Mouse (Mus musculus): ENCODE measurements at regions not wholly inside any gene's neighbourhood (a gene's known extent, or its start where the extent isn't known, plus 50 kb on each side); places are given as distances from the start of the nearest gene placed in this dataset.
"Not testable (repeated sequence)": the region's sequence is repeated elsewhere in the genome, so short reads cannot be mapped to it uniquely, and the experiment has no call there.

DNA sequence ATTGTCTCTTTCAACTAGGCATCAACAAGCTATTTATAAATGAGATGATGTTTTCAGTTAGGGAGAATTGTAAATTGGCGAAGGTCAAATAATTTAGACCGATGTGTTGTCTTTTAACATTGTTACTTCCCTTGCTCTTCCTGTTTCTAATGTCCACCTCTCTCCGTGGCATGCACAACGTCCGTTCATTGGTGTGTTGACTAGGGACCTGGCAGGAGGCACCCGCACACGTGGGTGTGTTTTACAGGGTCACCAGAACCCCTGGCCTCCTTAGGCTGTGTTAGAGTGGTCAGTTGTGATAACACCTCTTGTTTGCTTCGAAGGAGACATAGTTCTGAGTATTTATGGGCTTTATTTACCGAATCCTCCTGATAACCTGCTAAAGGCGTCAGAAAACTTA, 222.8 kb downstream of the Brms1l start:
- no peak for DNase-seq (ENCODE audit: low spot score in 2 of 2)

DNA sequence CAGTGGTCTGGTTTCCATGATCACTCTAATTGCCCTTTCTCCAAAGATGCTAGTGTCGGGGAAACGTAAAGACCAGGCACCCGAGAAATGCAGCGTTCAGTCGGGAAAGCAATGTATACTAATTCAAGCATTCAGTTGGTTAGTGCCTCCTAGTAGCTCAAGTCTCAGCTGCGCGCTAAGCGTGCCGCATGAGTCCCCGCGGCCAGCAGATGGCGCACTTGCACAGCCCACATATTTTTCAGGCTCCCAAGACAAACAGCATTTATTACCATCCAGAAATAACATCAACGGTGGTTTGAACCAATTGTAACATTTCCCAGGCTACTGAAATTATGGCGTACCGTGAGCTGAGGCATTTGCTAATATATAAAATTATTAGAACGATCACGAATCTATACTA, 222.3 kb downstream of the Brms1l start:
- peak; percentile 88 to 93 for DNase-seq (ENCODE audit: low spot score in 2 of 2)

- no peak for DNase-seq (ENCODE audit: low spot score in 2 of 2)
Measured at GRCm38 (mm10) chr12:56055382-56055781, 219.3 kb downstream of the Brms1l start.

DNA sequence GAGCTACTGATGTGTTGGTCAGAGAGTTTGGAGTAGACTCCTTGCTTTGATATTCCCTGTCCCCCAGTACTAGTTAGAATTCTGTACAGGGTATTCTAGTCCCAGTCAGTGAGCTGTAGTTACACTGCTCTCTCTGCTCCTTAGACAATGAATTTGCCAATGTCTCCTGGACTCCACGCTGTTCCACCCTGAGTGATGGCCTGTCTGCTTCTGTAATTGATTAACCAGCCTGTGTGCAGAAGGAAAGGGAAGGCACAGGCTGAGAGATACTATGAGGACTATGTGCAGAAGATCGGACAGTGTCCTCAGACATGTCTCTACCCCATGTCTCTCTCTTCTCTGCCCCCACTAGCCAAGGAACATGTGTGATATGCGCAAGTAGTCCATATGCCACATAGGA, 209.9 kb downstream of the Brms1l start:
- no peak for DNase-seq (ENCODE audit: low spot score in 2 of 2)

DNA sequence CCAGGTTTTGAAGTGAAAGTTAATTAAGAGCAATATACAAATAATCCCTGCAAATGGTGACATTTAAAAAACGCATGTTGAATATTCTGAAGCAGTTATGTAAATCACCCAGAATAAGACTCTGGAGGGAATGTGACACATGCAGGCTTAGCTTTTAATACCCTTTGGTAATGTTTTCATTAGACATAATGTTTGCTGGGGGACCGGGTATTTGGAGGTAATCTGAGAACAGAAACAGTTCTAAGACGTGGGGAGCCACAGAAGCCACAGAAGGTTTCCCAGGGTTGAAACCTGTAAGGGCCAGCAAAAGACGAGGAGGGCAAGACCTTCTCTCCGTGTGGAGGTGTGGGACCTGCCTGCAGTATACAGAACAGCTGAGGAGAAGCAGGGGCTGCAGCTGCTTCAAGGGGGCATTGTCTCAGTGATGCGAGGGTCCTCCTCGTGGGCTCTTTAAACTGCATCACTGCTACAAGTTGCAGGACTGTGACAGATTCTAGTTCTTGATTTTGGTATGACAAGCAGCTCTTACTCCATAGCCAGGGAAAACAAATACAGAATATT, 184.9 kb downstream of the Brms1l start:
- DNase-seq (ENCODE audit: low spot score in 2 of 2), result no peak

- no peak for DNase-seq (ENCODE audit: low spot score in 2 of 2)
Measured at GRCm38 (mm10) chr12:56020547-56020946, 184.4 kb downstream of the Brms1l start.

DNA sequence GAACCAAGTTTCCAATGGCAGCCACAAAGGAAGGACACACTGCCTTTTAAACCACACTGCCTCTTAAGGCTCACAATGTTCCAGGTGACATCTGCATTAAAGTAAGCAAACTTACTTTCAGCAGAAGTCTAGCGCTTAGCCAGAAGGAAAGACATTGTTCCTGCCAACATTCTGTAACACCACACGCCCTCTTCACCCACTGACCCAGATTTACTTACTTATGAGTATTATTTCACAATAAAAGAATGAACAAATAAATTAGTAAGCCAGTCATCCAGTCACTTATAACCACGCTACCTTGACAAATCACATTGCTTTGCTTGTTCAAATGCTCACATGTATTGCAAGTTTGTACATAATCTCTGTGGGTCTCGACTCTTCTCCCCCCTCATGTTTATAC, 173.9 kb downstream of the Brms1l start:
- no peak for DNase-seq (ENCODE audit: low spot score in 2 of 2)

GRCm38 (mm10) chr12:56005846-56006245, 169.7 kb downstream of the Brms1l start:
- DNase-seq (ENCODE audit: low spot score in 2 of 2), result no peak

- no peak for DNase-seq (ENCODE audit: low spot score in 2 of 2)
Measured at GRCm38 (mm10) chr12:56005321-56005720, 169.2 kb downstream of the Brms1l start.

GRCm38 (mm10) chr12:56004479-56004878, 168.4 kb downstream of the Brms1l start:
- no peak for DNase-seq (ENCODE audit: low spot score in 2 of 2)

- DNase-seq (ENCODE audit: low spot score in 2 of 2), result no peak
Measured at GRCm38 (mm10) chr12:56003561-56003960, 167.4 kb downstream of the Brms1l start.

DNA sequence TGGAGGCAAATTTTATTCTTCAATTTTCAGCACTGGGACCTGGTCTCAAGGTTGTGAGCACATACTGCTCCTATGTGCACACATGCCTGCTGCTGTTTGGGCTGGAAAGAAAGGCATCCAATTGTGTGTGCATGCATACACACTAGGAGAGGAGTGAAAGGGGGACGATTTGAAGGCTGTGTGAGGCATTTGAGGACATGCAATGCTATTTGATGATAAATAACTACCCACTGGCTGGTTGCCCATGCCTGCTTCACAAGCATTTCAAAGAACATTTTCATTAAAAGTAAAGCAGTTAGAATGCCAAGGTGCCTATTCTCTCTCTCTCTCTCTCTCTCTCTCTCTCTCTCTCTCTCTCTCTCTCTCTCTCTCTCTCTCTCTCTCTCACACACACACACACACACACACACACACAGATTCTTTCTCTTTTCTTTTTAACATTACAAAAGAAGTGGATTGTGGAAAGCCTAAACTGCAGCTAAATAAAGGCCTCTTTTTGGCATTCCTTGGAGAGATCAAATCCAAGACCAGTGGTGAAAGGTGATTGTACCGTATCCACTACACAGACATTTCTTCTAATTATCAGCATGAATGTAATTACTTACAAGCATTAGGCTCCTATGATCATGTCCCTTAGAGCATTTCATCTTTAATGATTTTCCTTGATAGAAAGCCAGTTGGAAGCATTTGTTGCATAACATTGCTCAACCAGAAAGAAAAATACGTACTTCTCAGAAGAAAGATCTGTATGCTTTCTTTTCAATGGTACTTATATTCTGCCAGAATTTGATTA, 160.7 kb downstream of the Brms1l start:
- no peak for DNase-seq (ENCODE audit: low spot score in 2 of 2)

- DNase-seq (ENCODE audit: low spot score in 2 of 2), result peak; percentile 6 to 14
Measured at GRCm38 (mm10) chr12:55983565-55984351, 147.6 kb downstream of the Brms1l start.

DNA sequence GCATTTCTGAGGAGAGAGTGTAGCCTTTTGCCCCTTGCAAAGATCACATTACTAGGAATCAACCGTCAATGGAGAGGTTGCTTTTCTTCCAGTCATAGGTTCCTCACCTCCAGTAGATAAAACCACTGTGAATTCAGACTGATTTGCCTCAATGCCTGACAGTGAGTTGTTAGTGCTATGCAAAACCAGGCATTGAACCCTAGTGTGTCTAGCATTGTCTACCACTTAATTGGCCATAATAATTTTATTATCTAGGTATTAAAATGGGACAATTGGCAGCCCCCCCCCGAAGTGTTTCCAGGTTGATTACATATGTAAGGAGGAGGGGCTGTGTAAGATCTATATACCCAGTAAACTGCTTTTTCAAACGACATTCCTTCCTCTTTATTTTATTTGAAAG, 147.0 kb downstream of the Brms1l start:
- no peak for DNase-seq (ENCODE audit: low spot score in 2 of 2)

GRCm38 (mm10) chr12:55974262-55974661, 138.1 kb downstream of the Brms1l start:
- no peak for DNase-seq (ENCODE audit: low spot score in 2 of 2)

GRCm38 (mm10) chr12:55959319-55959718, 123.2 kb downstream of the Brms1l start:
- DNase-seq (ENCODE audit: low spot score in 2 of 2), result not testable (repeated sequence)

DNA sequence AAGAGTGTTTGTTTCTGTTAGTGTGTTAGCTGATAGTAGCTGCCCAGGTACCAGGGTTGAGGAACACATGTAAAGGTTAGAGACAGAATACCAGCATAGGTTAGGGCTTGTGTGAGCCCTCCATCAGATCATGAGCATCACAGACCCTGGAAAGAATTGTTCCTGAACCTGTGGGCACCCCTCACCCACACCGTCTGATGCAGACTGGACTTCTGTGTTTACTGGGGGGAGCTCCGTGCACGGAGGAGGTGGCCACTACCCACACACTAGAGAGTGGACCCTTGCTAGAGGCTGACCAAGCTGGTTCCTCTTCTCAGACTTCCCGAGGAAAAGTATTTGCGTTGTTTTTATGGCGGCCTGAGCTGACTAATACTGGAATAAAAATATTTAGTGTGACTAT, 104.4 kb downstream of the Brms1l start:
- no peak for DNase-seq (ENCODE audit: low spot score in 2 of 2)

- peak; percentile 13 to 17 for DNase-seq (ENCODE audit: low spot score in 2 of 2)
Measured at GRCm38 (mm10) chr12:55939281-55940142, 103.4 kb downstream of the Brms1l start.

GRCm38 (mm10) chr12:55934172-55934571, 98.0 kb downstream of the Brms1l start:
- no peak for DNase-seq (ENCODE audit: low spot score in 2 of 2)

GRCm38 (mm10) chr12:55933417-55933816, 97.3 kb downstream of the Brms1l start:
- DNase-seq (ENCODE audit: low spot score in 2 of 2), result no peak

DNA sequence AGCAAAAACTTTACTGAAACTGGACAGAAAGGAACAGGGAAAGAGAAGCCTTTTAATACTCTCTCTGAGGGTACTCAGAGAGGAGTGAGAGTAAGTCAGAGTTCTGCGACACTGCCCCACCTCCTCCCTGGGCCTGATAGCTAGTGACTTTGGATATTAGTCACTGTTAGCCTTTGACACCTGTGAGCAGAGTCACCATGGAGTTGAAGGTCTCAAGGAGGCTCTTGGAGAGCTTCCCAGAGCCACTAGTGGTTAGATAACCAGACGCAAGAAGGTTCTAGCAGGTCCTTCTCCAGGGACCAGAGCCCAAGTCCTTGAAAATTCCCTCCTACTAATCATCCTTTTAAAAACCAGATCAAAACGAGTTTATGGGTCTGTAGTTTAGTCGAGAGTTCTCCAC, 94.3 kb downstream of the Brms1l start:
- DNase-seq (ENCODE audit: low spot score in 2 of 2), result no peak

- DNase-seq (ENCODE audit: low spot score in 2 of 2), result no peak
Measured at GRCm38 (mm10) chr12:55926974-55927321, 90.8 kb downstream of the Brms1l start.
